Mouse (Mus musculus) brain, embryonic 18.5 days (tissue): ENCODE measurements around the gene Fzr1.

Source experiments
- DNase-seq: peaks from one replicate; pipeline ENCODE4 v3.0.0-alpha.2; 2012; ENCODE audit warnings: low read depth, low spot score

The Fzr1 gene

DNA sequence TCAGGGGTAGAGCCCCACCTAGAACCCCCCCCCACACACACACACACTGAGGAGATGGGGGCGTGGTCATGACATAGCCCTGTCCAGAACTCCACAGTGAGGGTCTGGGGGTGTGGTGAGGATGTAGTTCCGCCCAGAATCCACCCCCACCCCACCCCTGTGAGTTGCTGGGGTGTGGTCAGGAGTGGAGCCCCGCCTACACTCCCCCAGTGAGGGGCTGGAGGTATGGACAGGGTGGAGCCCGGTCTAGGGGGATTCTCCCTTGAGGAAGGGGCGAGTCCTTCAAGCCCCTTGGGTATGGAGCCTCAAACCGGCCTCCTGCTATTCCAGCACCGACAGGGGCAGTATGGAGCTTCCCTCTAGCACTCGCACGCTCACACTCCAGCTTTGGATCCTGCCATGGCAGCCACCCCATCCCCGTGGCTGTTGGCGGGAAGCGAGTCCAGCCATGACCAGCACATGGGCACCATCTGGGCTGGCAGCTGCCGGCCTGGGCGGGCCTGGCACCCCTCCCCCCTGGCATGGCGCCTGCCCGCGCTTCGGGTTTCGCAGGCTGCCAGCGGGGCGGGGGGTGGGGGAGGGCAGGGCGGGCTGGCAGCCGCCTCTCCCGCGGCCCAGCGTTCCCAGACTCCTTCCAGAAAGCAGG lies 38.4 kb upstream of the Fzr1 start:
- no peak for DNase-seq

DNA sequence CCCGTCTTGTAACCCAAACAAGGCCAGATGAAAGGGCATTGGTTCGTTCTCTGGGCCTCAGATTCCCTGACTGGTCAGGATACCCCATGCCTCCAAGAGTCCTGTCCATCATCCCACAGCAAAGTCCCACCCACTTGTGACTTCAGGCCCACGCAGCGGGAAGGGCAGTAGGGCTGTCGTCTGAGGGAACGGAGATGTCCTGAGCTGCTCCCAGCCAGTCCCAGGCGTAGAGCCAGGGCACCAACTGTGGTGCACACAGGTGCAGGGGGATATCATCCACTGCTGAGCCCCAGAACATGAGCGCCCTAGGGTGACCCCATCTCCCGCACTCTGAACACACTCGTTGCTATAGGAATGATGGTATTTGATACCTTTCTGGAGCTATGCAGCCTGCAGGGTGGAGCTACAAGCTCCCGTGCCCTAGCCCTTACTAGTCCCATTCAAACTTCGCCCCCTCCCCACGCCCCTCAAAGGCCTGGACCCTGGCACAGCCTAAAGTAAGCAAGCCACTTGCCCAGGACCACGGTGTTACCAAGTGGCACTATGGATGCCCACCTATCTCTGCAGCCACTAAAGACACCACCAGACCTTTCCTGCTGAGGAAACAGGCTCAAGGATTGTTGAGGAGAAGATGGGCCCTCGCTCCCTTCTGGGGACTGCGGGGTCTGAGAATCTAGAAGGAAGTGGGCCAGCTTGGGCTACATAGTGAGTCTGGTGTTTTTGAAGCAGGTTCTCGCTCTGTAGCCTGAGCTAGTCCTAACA lies 37.4 kb upstream of the Fzr1 start:
- DNase-seq = no peak

DNA sequence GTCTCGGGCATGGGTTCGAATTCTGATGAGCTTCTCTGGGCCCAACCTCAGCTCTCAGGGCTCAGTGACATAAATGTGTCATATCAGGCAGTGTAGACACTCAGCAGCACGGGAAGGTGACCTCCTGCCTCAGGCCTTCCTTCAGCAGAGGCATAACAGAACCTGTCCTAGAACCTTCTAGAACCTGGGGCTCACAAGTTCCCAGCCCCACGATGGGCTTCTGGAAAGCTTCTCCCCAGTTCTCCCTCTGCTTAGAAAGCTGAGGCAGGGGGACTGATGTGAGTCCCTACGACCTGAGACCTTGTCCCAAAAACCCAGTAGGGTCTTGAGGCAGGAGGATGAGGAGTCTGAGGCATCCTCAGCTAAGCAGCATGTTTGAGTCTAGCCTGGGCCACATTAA lies 36.8 kb upstream of the Fzr1 start:
- DNase-seq = no peak

DNA sequence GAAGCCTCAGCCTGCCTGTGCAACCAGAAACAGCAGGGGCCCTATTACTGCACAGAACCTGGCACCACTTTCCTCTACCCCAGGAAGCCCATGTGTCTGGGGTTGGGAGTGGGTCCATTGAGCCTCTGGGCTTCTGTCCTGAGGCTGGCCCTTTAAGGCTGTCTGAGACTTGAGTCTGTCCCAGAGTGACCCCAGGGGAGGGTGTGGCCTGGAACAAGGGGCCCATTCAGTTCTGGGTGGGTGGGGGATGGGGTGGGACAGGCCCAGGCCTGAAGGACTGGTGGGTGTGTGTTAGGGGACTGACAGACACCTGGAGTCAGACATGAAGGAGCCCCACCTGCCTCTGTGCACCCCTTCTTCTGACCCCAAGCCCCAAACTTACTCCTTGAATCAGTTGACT lies 36.4 kb upstream of the Fzr1 start:
- DNase-seq = no peak

DNA sequence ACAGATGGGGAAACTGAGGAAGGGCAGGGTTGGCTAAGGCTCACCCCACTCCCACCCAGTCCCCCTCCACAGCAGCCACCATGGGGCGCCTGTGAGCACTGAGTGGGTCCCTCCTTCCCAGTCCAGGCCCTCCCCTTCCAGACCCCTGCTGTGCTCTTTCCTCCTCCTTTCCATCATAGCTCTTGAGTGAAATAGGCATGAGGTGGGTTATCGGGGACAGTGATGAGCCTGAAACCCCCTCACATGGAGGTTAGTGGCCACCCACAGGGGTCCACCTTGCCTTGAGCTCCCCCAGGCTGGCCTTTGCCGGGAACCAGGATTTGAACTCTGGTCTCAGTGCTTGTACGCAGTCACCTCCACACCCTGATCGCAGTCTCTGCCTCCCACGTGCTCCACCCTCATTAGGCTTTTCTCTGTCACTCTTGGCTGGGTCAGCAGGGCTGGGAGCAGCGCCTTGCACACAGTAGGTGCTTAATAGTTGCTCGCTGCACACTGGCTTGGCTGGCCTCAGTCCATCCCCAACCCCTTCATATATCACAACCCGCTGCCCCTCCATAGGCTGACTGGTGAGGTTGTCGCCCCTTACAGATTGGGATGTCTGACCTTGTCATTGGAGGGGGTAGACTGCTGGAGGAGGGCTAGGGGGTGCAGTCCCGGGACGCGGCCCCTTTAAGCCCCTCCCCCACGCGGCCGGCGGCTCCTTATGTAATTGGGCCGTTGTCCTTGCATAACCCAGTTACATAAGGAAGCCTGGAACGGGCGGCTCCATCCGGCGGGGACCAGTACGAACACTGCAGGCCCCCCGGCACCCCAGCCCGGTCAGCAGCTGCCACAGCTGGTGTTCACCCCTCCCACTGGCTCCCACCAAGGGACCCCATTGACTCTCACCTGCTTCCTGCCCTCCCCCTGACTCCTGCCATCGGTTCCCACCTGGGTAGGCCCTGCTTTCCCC lies 35.3 kb upstream of the Fzr1 start:
- DNase-seq = no peak

DNA sequence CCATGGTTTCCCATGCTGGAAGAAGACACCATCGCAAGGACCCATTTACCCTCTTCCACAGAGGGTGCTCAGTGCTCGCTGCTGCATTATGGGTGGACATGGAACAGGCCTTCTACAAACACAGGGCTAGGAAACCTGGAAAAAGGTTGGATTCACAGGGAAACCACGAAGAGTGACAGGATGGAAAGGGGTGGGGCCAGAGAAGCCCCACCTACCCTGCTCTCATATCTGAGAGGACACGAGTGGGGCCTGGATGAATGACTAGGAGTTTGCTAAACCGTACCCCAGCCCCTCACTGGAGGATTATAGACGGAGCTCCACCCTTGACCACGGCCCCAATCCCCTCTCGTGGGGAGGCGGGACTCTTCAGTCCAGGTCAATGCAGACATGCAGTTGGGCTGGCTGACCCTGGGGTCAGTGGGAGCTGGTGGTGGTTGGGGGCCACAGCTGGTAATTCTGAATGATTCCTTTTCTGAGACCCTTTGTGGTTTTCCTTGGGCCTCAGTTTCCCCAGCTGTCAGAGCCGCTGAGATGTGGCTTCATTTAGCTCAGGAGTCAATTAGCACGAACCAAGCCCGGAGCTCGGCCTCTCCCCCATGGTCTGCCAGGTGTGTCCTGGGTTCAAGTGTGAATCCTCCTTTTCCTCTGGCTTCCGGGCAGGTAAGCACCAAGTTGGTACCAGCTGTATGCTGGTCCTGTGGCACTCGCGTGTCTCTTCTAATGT lies 34.4 kb upstream of the Fzr1 start:
- no peak for DNase-seq

DNA sequence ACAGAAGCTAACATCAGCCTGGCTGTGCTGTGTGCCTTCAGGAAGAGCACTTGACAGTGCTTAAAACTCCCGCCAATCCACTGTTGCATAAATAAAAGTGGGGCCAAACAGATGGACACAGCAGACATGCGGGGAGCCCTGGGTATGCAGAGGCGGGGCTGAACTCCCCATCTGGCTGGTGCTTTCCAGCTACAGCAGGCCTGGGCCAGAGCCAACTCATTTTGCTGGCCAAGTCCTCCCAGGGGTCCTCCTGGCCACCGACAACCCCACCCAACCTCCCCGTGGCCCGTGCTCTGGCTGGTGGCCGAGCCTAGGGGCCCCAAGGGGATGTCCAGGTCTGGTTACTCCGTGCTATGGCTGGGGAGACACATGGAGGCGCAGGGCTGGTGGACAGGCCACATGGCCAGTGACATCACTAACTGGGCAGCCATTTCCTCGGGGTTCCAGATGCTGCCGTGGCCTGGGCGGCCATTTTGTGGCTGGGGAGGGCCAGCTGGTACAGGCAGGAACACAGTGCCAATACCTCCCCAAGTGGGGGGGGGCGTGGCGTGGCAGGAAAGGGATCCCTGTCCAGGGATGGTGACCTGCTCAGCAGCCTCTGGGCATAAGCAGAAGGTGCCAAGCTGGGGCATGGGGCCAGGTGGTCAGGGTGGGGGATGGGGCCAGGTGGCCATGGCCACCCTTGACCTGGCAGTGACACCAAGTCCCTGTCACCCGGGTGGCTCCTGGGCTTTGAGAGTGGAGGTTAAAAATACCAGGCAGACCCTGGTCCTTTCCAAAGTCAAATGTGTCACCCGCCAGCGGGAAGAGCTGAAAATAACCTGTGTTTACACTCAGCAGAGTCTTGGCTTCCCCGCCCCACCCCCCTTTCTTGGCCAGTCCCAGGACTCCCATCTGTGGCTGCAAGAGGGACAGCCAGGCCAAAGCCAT lies 33.4 kb upstream of the Fzr1 start:
- DNase-seq = no peak

DNA sequence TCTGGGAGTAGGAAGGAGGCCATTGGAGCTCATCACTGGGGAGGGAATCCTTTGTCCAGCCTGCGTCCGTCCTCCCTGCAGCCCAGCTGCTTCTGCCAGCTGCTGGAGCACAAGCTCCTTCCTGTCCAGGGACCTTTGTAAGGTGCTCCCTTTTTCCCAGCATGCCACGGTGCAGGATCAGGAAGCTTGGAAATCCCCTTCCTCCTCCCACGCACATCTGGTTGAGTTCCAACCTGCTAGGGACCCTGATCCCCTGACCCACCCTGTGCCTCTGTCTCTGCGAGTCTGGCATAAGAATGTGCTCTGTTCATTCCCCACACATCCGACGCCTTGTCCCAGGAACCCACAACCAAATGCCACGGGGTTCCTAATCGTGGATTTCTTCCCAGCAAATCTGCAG lies 32.7 kb upstream of the Fzr1 start:
- no peak for DNase-seq

DNA sequence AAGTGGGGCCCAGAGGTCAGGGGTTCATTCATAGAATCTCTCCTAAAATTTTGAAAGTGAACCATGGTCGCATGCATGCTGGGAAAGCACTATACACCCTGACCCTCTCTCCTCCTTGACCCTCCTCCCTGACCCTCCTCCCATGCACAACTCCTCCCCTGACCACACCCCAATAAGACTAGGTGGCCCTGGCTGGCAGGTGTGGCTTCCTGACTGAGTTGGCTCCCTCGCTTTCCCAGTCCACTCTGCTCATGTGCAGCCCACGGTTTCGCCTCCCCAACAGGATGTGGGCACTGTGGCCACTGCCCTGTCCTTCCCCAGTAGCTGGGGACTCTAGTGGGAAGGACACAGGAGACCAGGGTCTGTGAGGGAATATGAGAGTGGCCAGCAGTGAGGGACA lies 32.0 kb upstream of the Fzr1 start:
- no peak for DNase-seq

DNA sequence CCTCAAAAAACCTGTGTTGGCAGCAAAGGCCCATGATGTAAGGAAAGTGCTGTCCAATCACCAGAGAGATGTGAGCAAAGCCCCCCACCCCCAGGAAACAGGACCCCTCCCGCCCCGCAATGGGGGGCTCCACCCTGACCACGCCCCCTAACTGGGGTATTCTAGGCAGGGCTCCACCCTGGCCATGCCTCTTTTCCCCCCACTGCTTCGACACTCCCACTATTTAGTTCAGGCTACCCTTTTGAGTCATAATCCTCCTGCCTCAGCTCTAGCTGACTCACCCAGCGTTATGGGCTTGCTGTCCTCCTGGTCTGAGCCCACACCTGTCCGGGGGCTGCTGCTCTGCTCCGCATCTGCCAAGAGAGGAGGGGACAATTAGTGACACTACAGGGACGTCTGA lies 31.0 kb upstream of the Fzr1 start:
- no peak for DNase-seq

DNA sequence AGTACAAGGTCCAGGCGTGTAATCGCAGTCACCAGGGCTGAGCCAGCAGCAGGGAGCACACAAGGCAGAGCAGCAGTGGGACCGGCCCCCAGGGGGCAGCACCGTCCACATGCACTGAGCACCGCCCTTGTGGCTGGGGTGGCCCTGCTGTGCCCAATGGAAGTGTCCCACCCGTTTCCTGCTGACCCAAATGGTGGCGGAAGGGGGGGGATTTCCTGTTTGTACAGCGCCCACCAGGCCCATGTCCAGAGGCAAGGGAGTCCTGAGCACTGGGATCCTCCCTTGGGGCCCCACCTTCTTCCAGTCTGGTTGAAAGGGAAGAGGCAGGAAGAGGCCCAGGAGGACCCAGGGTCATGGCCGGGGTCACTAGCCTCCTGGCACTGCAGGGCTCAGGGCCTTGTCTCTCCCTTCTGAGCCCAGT lies 30.6 kb upstream of the Fzr1 start:
- no peak for DNase-seq

DNA sequence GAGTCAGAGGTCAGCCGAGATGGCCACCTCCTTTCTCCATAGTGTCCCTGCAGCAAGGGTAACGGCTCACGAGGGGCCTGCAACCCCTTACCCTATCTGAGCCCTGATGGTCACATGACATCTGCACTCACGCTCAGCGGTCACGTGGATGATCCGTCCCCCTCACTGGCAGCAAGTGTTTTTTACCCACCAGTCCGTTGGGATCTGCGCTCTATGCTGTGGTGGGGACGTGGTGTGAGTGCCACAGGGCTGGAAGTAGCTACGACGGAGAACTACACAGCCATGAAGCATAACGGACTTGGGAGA lies 30.1 kb upstream of the Fzr1 start:
- no peak for DNase-seq

DNA sequence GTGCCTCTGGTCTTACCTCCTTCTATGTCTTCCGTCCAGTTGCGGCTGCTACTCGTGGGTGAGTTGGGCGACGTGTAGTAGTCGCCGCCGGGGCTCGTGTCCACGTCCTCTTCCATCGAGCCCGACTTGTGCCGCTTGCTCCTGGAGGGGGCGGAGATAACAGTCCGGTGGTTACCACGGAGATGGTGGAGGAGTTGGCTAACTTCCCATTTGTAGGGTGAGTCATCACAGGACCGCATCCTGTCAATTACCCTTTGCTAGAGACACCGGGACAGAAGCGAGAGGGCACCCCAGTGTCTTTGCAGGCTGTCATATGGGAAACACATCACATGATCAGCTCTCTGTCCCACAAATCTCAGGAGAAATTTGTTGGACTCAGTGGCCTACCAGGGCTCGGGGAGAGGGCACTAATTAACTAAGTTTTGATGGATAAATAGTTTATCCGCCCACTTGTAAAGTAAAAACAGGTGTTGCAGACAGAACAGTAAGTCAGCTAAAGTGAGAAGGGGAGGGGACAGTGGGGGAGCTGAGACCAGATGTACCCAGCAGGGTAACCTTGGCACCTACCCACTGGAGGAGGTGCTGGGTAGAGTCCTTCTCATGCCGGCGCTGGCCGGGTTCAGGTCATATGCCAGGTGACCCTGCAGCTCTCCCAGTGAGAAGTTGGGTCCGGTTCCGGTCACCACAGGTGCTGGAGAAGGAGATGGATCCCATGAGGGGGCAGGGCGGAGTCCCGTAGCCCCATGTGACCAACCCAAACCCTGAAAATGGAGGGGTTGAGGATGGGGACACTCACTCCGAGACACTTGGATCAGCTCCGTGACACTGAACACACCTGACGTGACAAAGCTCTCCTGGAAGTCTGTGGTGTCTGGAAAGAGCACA lies 29.5 kb upstream of the Fzr1 start:
- no peak for DNase-seq

DNA sequence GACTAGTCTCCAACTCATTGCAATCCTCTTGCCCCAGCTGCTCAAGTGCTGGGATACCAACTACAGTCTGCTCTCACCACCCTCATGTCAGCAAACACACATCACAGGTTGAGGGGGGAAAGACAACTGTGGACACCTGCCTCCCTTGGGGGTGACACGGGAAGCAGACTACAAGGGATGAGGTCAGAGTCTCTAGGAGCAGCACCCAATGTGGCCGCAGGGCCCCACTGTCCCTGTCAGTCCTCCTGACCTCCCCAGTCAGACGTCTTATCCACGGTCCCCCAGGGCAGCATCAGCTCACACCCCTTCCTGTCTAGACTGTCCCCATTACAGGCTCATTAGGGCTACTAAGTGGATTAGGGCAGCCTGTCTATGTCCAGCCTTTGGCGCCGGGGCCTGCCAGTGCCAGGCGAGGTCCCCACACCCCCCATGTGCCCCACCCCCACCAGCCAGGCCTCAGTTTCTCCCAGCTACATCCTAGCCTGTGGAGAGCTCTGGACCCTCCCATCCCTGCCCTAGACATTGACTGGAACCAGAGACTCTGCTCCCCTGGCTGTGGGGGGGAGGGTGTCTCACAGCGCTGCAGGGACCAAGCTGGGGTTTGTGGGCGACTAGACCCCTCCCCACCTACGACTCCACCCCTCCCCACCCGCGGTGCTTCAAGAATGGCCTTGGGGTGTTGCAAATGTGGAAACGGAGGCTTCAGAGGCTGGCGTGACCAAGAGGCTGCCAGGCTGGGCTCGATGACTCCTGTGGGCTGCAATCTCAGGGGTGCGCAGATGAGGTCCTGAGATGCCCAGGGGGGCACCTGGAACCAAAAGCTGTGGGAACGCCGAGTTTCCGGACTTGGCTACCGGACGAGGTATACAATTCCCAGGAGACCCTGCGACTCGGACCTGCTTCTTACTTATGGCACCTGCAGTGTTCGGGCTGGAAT lies 28.5 kb upstream of the Fzr1 start:
- no peak for DNase-seq

DNA sequence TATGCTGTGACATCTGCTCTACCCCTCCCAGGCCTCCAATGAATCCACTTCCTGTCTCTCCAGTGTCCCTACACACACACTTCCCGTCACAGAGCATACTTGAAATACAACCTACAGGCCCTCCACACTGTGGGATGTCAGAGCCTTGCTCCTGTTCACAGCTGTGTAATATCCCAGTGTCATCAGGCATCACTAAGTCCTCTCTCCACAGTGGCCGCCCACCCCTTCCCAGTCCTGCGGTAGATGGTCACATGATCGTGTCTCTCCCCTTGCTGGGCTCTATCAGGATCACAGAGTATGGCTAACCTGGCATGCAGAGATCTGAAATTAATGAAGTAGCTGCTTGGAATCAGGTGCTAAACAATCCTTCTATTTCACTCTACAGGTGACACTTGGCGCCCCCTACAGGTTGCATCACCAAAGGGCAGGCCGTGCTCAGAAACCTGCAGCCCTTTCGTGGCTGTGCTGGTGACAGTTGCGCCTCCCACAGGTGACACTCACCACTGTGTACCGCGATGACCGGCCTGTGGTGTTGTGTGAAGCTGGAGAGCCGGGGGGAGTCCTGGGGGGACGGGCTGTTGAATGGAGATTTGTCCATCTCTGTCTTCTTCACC lies 27.4 kb upstream of the Fzr1 start:
- no peak for DNase-seq

DNA sequence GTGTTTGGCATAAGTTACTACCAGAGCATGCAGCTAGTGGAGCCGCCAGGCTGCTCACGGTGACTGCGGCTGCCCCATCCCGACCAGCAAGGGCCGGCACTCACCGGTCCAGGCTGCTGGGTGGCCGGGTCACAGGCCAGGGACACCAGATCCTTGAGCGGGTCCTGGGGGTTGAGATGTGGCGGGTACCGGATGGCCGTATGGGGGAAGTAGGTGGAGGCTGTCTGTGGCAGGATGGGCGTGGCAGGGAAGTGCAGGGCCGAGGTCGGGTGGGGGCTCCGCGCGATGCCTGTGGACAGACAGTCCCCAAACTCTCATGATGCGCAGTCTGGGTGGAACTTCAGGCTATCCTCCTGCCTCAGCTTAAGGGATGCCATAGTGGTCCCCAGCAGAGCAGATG lies 26.4 kb upstream of the Fzr1 start:
- no peak for DNase-seq

DNA sequence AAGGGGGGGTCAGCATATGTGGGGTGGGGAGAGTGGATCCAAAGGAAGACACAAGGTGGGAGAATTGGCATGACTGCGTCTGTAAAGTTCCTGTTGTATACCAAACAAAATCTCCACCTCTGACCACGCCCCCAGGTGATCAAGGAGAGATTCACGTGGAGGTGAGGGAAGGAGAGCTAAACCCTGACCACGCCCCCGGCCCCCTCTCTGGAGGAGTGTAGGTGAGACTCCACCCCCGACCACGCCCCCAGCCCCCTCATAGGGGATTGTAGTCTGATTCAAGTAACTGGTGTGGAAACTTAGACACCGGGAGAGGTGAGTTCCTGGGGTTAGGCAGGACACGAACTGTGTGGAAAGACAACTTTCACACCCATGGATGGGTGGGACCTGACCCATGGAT lies 25.8 kb upstream of the Fzr1 start:
- no peak for DNase-seq

DNA sequence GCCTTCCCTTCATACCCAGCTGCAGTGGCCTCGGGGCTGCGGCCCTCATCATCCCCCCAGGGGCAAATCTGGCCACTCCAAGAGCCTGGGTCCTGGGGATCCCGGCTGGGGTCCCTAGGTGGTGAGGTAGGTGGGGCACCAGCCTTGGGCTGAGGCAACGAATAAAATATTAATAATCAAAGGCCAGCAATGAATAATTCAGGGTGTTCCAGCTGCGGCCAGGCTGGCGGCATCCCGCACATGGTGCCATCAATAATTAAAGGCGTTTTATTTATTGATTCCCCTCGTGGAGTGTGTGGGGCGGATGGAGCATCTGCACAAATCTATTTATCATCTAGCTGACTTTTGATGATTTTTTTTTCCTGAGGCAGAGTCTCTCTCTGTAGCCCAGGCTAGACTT lies 25.2 kb upstream of the Fzr1 start:
- no peak for DNase-seq
